Mouse (Mus musculus): Measurements from ENCODE around the gene Elmod3. TPM values are rescaled to one million over a fixed set of nuclear protein-coding genes. Genes with fewer than 3 reads are reported as not detected.

The Elmod3 gene
- total and polyA plus RNA-seq, 3 experiments, result 4.2 to 9.0 (median 7.1) TPM

DNA sequence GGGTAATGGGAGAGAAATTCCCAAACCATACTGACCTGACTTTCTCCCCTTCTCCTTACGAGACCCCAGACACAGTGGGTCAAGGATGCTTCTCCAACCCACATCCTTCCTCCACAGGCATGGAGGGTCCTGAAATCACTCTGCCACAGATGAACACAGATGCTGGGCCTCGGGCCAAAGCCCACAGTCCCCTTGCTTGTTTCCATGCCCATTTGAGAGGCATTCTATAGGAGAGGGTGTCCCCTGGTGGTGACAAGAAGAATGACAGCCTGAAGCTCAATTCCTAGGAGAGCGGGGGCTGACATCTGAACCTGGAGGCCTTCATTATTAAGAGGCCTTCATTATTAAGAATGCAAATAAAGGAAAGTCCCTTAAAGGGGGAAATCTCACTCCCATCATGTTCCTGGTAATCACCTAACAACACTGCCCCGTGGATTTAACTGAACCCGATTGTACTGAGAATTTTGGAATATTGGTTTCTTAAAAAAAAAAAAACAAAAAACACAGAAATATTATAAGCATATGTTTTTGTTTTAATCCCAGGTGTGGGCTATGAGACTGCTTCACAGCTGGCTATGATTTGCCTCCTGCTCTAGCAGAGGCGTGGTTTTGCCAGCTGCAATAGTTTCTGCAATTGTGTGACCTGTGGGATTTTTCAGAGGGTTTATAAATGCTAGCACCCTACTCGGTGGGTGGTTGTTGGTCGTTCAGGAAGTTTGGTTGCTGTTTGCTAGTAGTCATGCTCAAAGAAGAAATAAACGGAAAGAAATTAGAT lies 64.0 kb downstream of the Elmod3 start:
- 0 out of 2 replicates have a peak overlapping the region, but pooled peaks have one; percentile 41 for H3K27ac ChIP-seq (ENCODE audit: insufficient read depth, low read depth)
- peaks cover 4 to 41% of the 10 kb centered on the region in 2 experiments; a peak in 3 of 4 replicates for H3K4me1 ChIP-seq (ENCODE audit: control insufficient read depth in 1 of 2, insufficient read depth in 2 of 2)
- TF ChIP-seq RCOR1 (conservative IDR thresholded peaks at IDR 0.05; ENCODE audit: low read depth, low read length) (no peak), POLR2AphosphoS2 (IDR thresholded peaks at IDR 0.05; ENCODE audit: low read depth, low read length) (no peak), POLR2A (IDR thresholded peaks at IDR 0.05; ENCODE audit: low read depth, low read length) (no peak), JUND (conservative IDR thresholded peaks at IDR 0.05; ENCODE audit: low read depth, low read length) (no peak; the same call in 1 of the 2 replicates), E2F4 (IDR thresholded peaks at IDR 0.05; ENCODE audit: insufficient replicate concordance, low read depth, low read length) (no peak), MAFK (IDR thresholded peaks at IDR 0.05; ENCODE audit: insufficient replicate concordance, low read length) (no peak), MAX (IDR thresholded peaks at IDR 0.05; ENCODE audit: low read length) (no peak), RAD21 (IDR thresholded peaks at IDR 0.05; ENCODE audit: low read depth, low read length) (no peak; the same call in none of the 2 replicates), ELF1 (IDR thresholded peaks at IDR 0.05; ENCODE audit: low read depth, low read length) (no peak), TCF12 (IDR thresholded peaks at IDR 0.05; ENCODE audit: low read depth, low read length) (no peak; the same call in 1 of the 2 replicates), MXI1 (IDR thresholded peaks at IDR 0.05; ENCODE audit: low read depth, low read length) (no peak), CHD1 (IDR thresholded peaks at IDR 0.05; ENCODE audit: low read depth, low read length) (no peak), UBTF (IDR thresholded peaks at IDR 0.05; ENCODE audit: low read depth, low read length) (no peak), GABPA (IDR thresholded peaks at IDR 0.05; ENCODE audit: insufficient replicate concordance, low read depth, low read length) (no peak), MEF2A (IDR thresholded peaks at IDR 0.05; ENCODE audit: borderline replicate concordance, low read depth, low read length) (peak; percentile 44; the same call in 1 of the 2 replicates), BHLHE40 (IDR thresholded peaks at IDR 0.05; ENCODE audit: low read depth, low read length) (no peak), USF2 (conservative IDR thresholded peaks at IDR 0.05; ENCODE audit: low read depth, low read length) (no peak), HCFC1 (IDR thresholded peaks at IDR 0.05; ENCODE audit: low read depth, low read length) (no peak; the same call in 1 of the 2 replicates), MAZ (IDR thresholded peaks at IDR 0.05; ENCODE audit: low read depth, low read length) (peak; percentile 61; the same call in 1 of the 2 replicates), CHD2 (IDR thresholded peaks at IDR 0.05; ENCODE audit: low read length) (no peak), MYC (IDR thresholded peaks at IDR 0.05; ENCODE audit: low read depth, low read length) (peak; percentile 54; the same call in 1 of the 2 replicates), CTCF (conservative IDR thresholded peaks at IDR 0.05 in 1 of 2, IDR thresholded peaks at IDR 0.05 in 1 of 2; ENCODE audit: low read depth in 2 of 2, low read length in 2 of 2) (peak; percentile 96 to 99), EP300 (IDR thresholded peaks at IDR 0.05; ENCODE audit: low read length) (no peak), SMC3 (IDR thresholded peaks at IDR 0.05; ENCODE audit: low read depth, low read length) (peak; percentile 100), TBP (conservative IDR thresholded peaks at IDR 0.05; ENCODE audit: low read depth, low read length) (no peak), NRF1 (IDR thresholded peaks at IDR 0.05; ENCODE audit: low read depth, low read length) (no peak), ETS1 (conservative IDR thresholded peaks at IDR 0.05; ENCODE audit: low read depth, low read length) (peak; percentile 28; the same call in 1 of the 2 replicates), ZMIZ1 (IDR thresholded peaks at IDR 0.05; ENCODE audit: low read depth, low read length) (no peak), ZKSCAN1 (IDR thresholded peaks at IDR 0.05; ENCODE audit: borderline replicate concordance, low read depth, low read length) (no peak), IRF4 (IDR thresholded peaks at IDR 0.05; ENCODE audit: low read depth, low read length) (no peak), KAT2A (IDR thresholded peaks at IDR 0.05; ENCODE audit: insufficient replicate concordance, low read length) (no peak), PAX5 (IDR thresholded peaks at IDR 0.05; ENCODE audit: low read length) (no peak), SIN3A (IDR thresholded peaks at IDR 0.05; ENCODE audit: low read length) (no peak; the same call in 1 of the 2 replicates), ZC3H11A (IDR thresholded peaks at IDR 0.05; ENCODE audit: low read depth, low read length) (peak; percentile 96), ZNF384 (IDR thresholded peaks at IDR 0.05; ENCODE audit: low read depth, low read length) (no peak; the same call in 1 of the 2 replicates), NELFE (IDR thresholded peaks at IDR 0.05; ENCODE audit: low read depth, low read length) (no peak; the same call in 1 of the 2 replicates), JUN (IDR thresholded peaks at IDR 0.05; ENCODE audit: insufficient read depth, low read depth, low read length) (no peak), USF1 (IDR thresholded peaks at IDR 0.05; ENCODE audit: low read depth, low read length) (no peak)
- no peaks in the 10 kb centered on the region for H3K79me2 ChIP-seq (replicated peaks; ENCODE audit: control insufficient read depth, extremely low read depth, insufficient read depth, poor library complexity, severe bottlenecking)
- H3K36me3 ChIP-seq (replicated peaks in 1 of 2; ENCODE audit: control insufficient read depth in 1 of 2, insufficient read depth in 1 of 2, low read length in 1 of 2), result no peaks in the 10 kb centered on the region
- in situ Hi-C loops (cut with MboI; ENCODE audit: low pct_ligation_motif_present, low pct_unique_long_range_greater_than_20kb, low sequenced_read_pairs) (no loop called here), dilution Hi-C loops (cut with MboI; ENCODE audit: extremely low pct_ligation_motif_present, extremely low pct_unique_long_range_greater_than_20kb, low sequenced_read_pairs) (no loop called here)
- no peak overlapping the region; the same call in 1 of the 2 replicates for H3K9ac ChIP-seq (ENCODE audit: insufficient read depth, low read depth)
- H3K9me3 ChIP-seq (replicated peaks; ENCODE audit: low read length), result peaks cover 3% of the 10 kb centered on the region
- no peaks in the 10 kb centered on the region for H3K27me3 ChIP-seq (replicated peaks)
- peak; percentile 92 for DNase-seq (ENCODE audit: extremely low read depth)
- H3K4me2 ChIP-seq (ENCODE audit: insufficient read depth, low read depth, poor library complexity, severe bottlenecking), result peak overlapping the region; percentile 8; the same call in 1 of the 2 replicates
- no peak overlapping the region for H3K4me3 ChIP-seq (replicated peaks in 1 of 3; ENCODE audit: low read depth in 2 of 3, low read length in 2 of 3, poor library complexity in 1 of 3)
